Mouse (Mus musculus) thymus, postnatal 25 days (tissue): Measurements from ENCODE around the gene Mgat3.

Experiments
- DNase-seq: peaks from one replicate; pipeline ENCODE4 v3.0.0; 2022

Gene Mgat3

GRCm38 (mm10) chr15:80182072-80182700 is 8.7 kb downstream of the Mgat3 start:
- no peak for DNase-seq

GRCm38 (mm10) chr15:80188927-80189326 is 15.4 kb downstream of the Mgat3 start:
- no peak for DNase-seq

GRCm38 (mm10) chr15:80190075-80190474 is 16.6 kb downstream of the Mgat3 start:
- DNase-seq: no peak

- peak; percentile 29 for DNase-seq
Measured at GRCm38 (mm10) chr15:80191585-80192245, 18.2 kb downstream of the Mgat3 start.

GRCm38 (mm10) chr15:80192246-80192585 is 18.7 kb downstream of the Mgat3 start:
- peak; percentile 52 for DNase-seq

- no peak for DNase-seq
Measured at GRCm38 (mm10) chr15:80192847-80193246, 19.3 kb downstream of the Mgat3 start.

- no peak for DNase-seq
Measured at GRCm38 (mm10) chr15:80199556-80199955, 26.0 kb downstream of the Mgat3 start.

- DNase-seq: no peak
Measured at GRCm38 (mm10) chr15:80202111-80202775, 28.7 kb downstream of the Mgat3 start.

GRCm38 (mm10) chr15:80203406-80203805 is 29.9 kb downstream of the Mgat3 start:
- peak; percentile 48 for DNase-seq

- DNase-seq: no peak
Measured at GRCm38 (mm10) chr15:80206057-80206565, 32.6 kb downstream of the Mgat3 start.

- DNase-seq: no peak
Measured at GRCm38 (mm10) chr15:80208446-80208845, 34.9 kb downstream of the Mgat3 start.

- no peak for DNase-seq
Measured at GRCm38 (mm10) chr15:80213688-80214087, 40.2 kb downstream of the Mgat3 start.

- peak; percentile 66 for DNase-seq
Measured at GRCm38 (mm10) chr15:80215716-80216479, 42.4 kb downstream of the Mgat3 start.

GRCm38 (mm10) chr15:80216480-80216820 is 42.9 kb downstream of the Mgat3 start:
- DNase-seq: no peak

- no peak for DNase-seq
Measured at GRCm38 (mm10) chr15:80217476-80217875, 44.0 kb downstream of the Mgat3 start.

- peak; percentile 61 for DNase-seq
Measured at GRCm38 (mm10) chr15:80219211-80219610, 45.7 kb downstream of the Mgat3 start.

- no peak for DNase-seq
Measured at GRCm38 (mm10) chr15:80219705-80220657, 46.5 kb downstream of the Mgat3 start.

GRCm38 (mm10) chr15:80221031-80221430 is 47.5 kb downstream of the Mgat3 start:
- DNase-seq: no peak

- DNase-seq: no peak
Measured at GRCm38 (mm10) chr15:80223751-80224150, 50.2 kb downstream of the Mgat3 start.

GRCm38 (mm10) chr15:80225208-80225607 is 51.7 kb downstream of the Mgat3 start:
- peak; percentile 86 for DNase-seq

- DNase-seq: peak; percentile 72
Measured at GRCm38 (mm10) chr15:80225796-80226195, 52.3 kb downstream of the Mgat3 start.
